Mouse (Mus musculus) forebrain, embryonic 15.5 days (tissue): Measurements from ENCODE around the gene Idh3b. TPM values are rescaled to one million over a fixed set of nuclear protein-coding genes. Genes with fewer than 3 reads are reported as not detected.
A peak's percentile ranks its signal among the peaks of the same experiment; 100 is the strongest.

Source experiments
- ATAC-seq: fragments of 200-750 bp; cut with Nextera tagmentation; replicated peaks from 2 replicates; pipeline ENCODE4 v1.8.0; 2017; ENCODE audit warnings: mild to moderate bottlenecking, moderate TSS enrichment, moderate library complexity
- H3K27ac ChIP-seq: fragments of 300-500 bp; sonication (generic); replicated peaks from 2 replicates; pipeline ENCODE4 v1.5.1; 2015; ENCODE audit warnings: mild to moderate bottlenecking, inconsistent platforms
- H3K27me3 ChIP-seq: fragments of 300-500 bp; sonication (generic); 2 replicates; pipeline ENCODE4 v1.6.1; 2015; ENCODE audit warnings: inconsistent platforms
- H3K36me3 ChIP-seq: fragments of 300-500 bp; sonication (generic); 2 replicates; pipeline ENCODE4 v1.6.1; 2015; ENCODE audit warnings: mild to moderate bottlenecking, inconsistent platforms
- H3K4me1 ChIP-seq: fragments of 300-500 bp; sonication (generic); 2 replicates; pipeline ENCODE4 v1.6.1; 2015; ENCODE audit warnings: inconsistent platforms
- H3K4me2 ChIP-seq: fragments of 300-500 bp; sonication (generic); replicated peaks from 2 replicates; pipeline ENCODE4 v1.6.1; 2015; ENCODE audit warnings: mild to moderate bottlenecking, inconsistent platforms
- H3K4me3 ChIP-seq: fragments of 300-500 bp; sonication (generic); 2 replicates; pipeline ENCODE4 v1.5.1; 2015; ENCODE audit warnings: mild to moderate bottlenecking, inconsistent platforms
- H3K9ac ChIP-seq: fragments of 300-500 bp; sonication (generic); replicated peaks from 2 replicates; pipeline ENCODE4 v1.6.1; 2015; ENCODE audit warnings: mild to moderate bottlenecking, inconsistent platforms
- H3K9me3 ChIP-seq: fragments of 300-500 bp; sonication (generic); 2 replicates; pipeline ENCODE4 v1.6.1; 2016; ENCODE audit warnings: inconsistent platforms
- WGBS: fragments of 180-500 bp; shearing (Covaris S2); methylation state at CpG from one replicate; pipeline ENCODE4 v1.1.7; 2015; ENCODE audit warnings: mixed read lengths; 5-methylcytosine and 5-hydroxymethylcytosine counted together
- polyA plus RNA-seq: library from polyadenylated mRNA; unstranded; fragments of >200 nt; fragmentation: Nextera tagmentation; extraction: Ambion mirVana; gene quantifications from 2 replicates; pipeline ENCODE4 v1.2.1, GENCODE M21; 2015

Idh3b gene
- polyA plus RNA-seq, 1 experiment from 2014 or later: 165 TPM

DNA sequence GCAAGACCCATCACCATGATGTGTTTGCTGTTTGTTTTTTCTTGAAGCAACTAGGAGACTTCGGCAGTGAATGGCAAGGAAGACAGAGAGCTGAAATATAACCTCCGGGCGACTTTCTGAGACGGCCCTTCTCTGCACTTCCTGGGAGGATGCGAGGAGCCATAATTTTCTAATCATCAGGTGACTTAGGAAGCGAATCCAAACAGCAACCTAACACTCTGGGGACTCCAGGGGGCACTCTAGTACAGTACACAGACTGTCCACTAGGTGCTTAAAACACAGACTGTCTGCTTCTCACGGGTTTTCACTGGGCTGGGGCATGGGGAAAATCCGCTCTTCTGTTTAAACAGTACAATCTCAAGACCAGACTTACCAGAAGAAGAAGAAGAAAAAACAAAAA is 7.1 kb upstream of the Idh3b start:
- Histone ChIP-seq H3K9ac (no peak overlapping the region), H3K9me3 (no peaks in the 10 kb centered on the region), H3K36me3 (no peaks in the 10 kb centered on the region), H3K4me3 (no peak overlapping the region), H3K27me3 (no peaks in the 10 kb centered on the region), H3K4me2 (0 out of 2 replicates have a peak overlapping the region, but pooled peaks have one; percentile 10), H3K27ac (no peak overlapping the region), H3K4me1 (peaks cover 25% of the 10 kb centered on the region)
- whole genome bisulfite sequencing: 15% methylated on average over 8 of the region's 8 CpGs
- 0 out of 2 replicates have a peak, but pooled peaks have one; percentile 27 for ATAC-seq

DNA sequence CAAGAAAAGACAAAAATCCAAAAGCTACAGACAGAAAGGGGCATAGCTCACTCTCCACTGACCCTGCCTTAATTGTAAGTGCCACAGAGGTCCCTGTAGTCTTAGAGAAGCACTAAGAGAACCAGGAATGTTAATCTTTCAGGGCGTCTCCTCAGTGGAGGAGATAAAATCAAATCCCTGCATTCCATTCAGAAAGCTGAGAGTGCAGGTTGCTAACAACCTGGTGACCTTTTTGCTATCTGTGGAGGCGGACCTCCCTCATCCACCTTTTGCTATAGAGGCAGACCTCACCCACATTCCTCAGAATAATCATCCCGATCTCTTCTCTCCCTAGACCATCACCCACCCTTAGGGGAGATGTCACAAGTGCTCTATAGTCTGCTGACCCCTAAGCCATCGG is 4.7 kb upstream of the Idh3b start:
- Histone ChIP-seq H3K27me3 (no peaks in the 10 kb centered on the region), H3K36me3 (no peaks in the 10 kb centered on the region), H3K27ac (no peak overlapping the region), H3K9me3 (no peaks in the 10 kb centered on the region), H3K9ac (no peak overlapping the region), H3K4me1 (peaks cover 17% of the 10 kb centered on the region), H3K4me3 (no peak overlapping the region), H3K4me2 (no peak overlapping the region)
- no peak for ATAC-seq
- 63% methylated on average over 4 of the region's 4 CpGs for WGBS

DNA sequence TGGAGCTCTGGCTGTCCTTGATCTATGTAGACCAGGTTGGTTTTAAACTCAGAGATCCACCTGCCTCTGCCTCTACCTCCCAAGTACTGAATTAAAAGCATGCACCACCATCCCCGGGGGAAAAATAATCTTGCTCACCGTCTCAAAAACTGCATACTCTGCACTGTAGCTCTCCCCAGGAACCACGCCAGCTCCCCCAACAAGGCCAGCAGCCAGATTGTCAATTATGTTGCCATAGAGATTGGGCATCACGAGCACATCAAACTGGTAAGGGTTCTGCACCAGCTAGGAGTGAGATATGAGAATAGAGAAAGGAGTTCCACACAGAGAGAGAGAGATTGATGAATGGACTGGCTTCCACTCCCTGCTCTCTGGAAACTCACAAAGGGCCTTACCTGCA is 3.5 kb downstream of the Idh3b start:
- no peaks in the 10 kb centered on the region for H3K27me3 ChIP-seq
- no peaks in the 10 kb centered on the region for H3K9me3 ChIP-seq
- ATAC-seq: no peak
- WGBS: 48% methylated on average over 4 of the region's 4 CpGs
- H3K36me3 ChIP-seq: peaks cover 56% of the 10 kb centered on the region
- H3K9ac ChIP-seq: no peak overlapping the region
- H3K4me2 ChIP-seq: no peak overlapping the region
- no peak overlapping the region for H3K4me3 ChIP-seq
- H3K27ac ChIP-seq: no peak overlapping the region
- peaks cover 31% of the 10 kb centered on the region for H3K4me1 ChIP-seq

DNA sequence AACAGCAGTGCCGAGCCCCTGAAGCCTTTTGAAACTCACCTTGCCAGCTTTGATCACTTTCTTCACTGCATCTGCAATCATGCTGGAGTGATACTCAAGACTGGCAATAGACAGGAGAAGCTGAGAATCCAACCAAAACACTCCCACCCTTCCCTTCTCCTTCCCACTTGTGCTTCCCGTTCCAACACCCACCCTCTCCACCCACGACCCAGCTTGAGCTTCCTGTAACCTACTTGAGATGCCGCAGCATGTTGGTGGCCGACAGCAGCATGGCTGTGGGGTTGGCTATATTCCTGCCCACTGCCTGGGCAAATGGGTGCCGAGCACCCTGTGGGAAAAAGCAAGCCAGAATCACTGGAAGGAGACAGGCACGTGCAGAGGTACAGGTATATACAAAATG is 4.1 kb downstream of the Idh3b start:
- peaks cover 61% of the 10 kb centered on the region for H3K36me3 ChIP-seq
- no peaks in the 10 kb centered on the region for H3K9me3 ChIP-seq
- no peak overlapping the region for H3K4me2 ChIP-seq
- H3K27ac ChIP-seq: no peak overlapping the region
- H3K9ac ChIP-seq: no peak overlapping the region
- no peak overlapping the region for H3K4me3 ChIP-seq
- H3K27me3 ChIP-seq: no peaks in the 10 kb centered on the region
- ATAC-seq: no peak
- peaks cover 37% of the 10 kb centered on the region for H3K4me1 ChIP-seq
- whole genome bisulfite sequencing: 60% methylated on average over 7 of the region's 7 CpGs

DNA sequence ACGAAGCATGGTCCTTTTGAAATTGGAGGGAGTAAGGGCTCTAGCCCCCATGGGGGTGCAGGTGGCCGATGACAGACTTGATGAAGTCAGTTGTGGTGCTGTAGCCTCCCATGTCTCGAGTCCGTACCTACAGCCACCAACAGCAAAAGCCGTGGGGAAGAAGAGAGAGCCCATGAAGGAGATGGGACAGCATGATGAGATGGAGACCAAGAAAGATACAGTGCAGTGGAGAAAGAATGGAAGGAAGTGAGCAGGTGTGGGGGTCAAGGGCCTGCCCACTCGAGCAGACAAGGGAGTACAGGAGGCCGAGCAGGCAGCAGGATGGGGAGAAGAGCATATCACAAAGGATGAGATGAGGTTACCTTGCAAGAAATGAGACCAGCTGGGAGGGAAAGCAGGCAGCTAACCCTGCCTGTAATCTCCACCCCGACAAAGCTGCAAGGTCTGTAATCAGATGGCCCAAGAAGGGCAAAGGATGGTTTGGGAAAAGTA is 4.7 kb downstream of the Idh3b start:
- WGBS: 39% methylated on average over 8 of the region's 8 CpGs
- ATAC-seq: no peak
- Histone ChIP-seq H3K4me2 (no peak overlapping the region), H3K36me3 (peaks cover 61% of the 10 kb centered on the region), H3K4me3 (no peak overlapping the region), H3K27ac (no peak overlapping the region), H3K4me1 (peaks cover 35% of the 10 kb centered on the region), H3K9me3 (no peaks in the 10 kb centered on the region), H3K27me3 (no peaks in the 10 kb centered on the region), H3K9ac (no peak overlapping the region)

DNA sequence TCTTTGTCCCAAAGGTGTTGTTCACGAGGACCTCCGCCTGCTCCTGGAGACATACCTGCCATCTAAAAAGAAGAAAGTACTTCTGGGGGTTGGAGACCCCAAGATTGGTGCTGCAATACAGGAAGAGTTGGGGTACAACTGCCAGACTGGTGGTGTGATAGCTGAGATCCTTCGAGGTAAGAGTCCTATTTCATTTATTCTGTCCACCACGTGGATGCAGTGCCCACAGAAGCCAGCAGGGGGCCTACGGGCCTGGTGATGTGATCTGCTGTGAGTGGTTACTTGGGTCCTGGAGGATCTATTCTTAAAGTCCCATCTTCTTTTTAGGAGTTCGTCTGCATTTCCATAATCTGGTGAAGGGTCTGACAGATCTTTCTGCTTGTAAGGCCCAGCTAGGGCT is 8.7 kb downstream of the Idh3b start:
- Histone ChIP-seq H3K4me2 (peak overlapping the region; percentile 62), H3K4me3 (peak overlapping the region; percentile 94), H3K27me3 (no peaks in the 10 kb centered on the region), H3K9ac (no peak overlapping the region), H3K4me1 (peaks cover 31% of the 10 kb centered on the region), H3K27ac (no peak overlapping the region), H3K9me3 (no peaks in the 10 kb centered on the region), H3K36me3 (peaks cover 50% of the 10 kb centered on the region)
- no peak for ATAC-seq
- 41% methylated on average over 6 of the region's 6 CpGs for WGBS

DNA sequence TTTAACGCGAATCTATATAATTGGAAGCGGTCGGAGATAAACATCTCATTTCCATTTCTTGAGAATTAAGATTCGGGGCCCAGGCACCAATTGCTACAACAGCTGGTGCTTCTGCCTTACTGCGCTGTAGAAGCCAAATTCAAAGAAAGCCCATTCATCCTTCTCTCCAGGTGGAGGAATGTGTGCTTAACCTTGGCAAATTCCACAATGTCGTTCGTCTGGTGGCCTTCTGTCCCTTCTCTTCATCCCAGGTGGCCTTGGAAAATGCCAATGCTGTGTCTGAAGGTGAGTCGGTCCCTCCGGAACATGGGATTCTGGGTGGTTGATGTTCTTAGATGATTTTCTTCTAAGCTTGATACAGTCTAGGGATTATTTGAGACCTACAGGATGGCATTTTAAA is 9.5 kb downstream of the Idh3b start:
- Histone ChIP-seq H3K27ac (peak overlapping the region; percentile 96), H3K27me3 (no peaks in the 10 kb centered on the region), H3K9me3 (no peaks in the 10 kb centered on the region), H3K36me3 (peaks cover 42% of the 10 kb centered on the region), H3K4me1 (peaks cover 31% of the 10 kb centered on the region), H3K4me3 (peak overlapping the region; percentile 94), H3K9ac (peak overlapping the region; percentile 94), H3K4me2 (peak overlapping the region; percentile 62)
- under 1% methylated on average over 10 of the region's 10 CpGs for whole genome bisulfite sequencing
- ATAC-seq: no peak

DNA sequence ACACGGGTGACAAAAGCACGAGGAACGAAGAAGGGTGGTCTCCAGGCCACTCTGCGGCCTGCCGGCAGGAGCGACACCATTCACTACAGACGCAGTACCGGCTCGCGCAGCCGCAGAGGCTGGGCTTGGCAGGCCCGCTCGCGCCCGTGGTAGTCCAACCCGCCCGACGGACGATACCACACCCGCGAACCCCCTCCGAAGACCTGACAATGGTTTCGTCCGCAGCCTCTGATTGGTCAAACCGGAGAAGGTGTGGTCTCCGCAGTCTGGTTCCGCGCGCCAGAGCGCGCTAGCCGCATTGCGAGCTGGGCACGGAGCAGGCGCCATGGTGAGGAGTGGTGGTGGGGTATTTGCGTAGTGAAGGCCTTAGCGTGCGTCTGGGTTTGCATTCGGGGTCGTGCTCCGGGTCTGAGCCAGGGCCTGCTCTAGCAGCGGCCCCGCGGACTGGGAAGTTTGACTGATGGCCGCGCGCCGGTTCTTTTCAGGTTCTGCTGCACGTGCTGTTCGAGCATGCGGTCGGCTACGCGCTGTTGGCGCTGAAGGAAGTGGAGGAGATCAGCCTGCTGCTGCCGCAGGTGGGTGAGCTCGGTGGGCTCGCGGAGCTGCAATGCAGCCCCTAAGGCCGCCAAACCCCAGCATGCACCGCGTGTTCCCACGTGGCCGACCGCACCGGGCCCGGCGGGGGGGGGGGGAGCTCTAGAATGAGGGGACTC is 10.0 kb downstream of the Idh3b start, which contains the start of gene Nop56:
Gene Nop56 (plus strand): TSS at position 282 of the 713 bp plus-strand sequence.
- peak; percentile 98 for ATAC-seq
- no peaks in the 10 kb centered on the region for H3K9me3 ChIP-seq
- H3K4me3 ChIP-seq: peak within 1 kb of the TSS; percentile 94
- peak within 1 kb of the TSS; percentile 62 for H3K4me2 ChIP-seq
- H3K9ac ChIP-seq: peak within 1 kb of the TSS; percentile 94
- H3K36me3 ChIP-seq: peaks cover 36% of the 10 kb centered on the region
- peak within 1 kb of the TSS; percentile 96 for H3K27ac ChIP-seq
- no peaks in the 10 kb centered on the region for H3K27me3 ChIP-seq
- WGBS: under 1% methylated on average over 68 of the region's 68 CpGs
- peaks cover 31% of the 10 kb centered on the region for H3K4me1 ChIP-seq

DNA sequence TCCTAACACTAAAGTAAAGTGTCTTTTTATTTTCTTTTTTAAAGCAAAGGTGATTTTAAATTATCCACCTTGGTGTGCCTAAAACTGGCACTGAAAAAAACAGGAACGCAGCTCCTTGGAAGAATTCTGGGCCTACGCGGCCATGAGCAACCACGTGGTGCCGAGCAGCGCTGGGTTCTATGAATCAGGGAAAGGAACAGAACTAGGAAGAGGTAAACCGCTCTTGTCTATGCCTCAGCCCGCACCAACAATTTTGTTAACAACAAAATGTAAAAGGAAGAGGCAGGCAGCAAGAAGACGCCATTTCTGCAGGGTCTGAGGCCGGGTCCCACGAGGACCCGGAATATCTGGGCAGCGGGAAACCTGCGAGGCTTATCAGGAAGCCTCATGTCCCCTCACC is 10.6 kb downstream of the Idh3b start:
- Histone ChIP-seq H3K4me2 (peak overlapping the region; percentile 62), H3K9ac (peak overlapping the region; percentile 77), H3K36me3 (peaks cover 34% of the 10 kb centered on the region), H3K4me3 (peak overlapping the region; percentile 94), H3K4me1 (peaks cover 31% of the 10 kb centered on the region), H3K27me3 (no peaks in the 10 kb centered on the region), H3K9me3 (no peaks in the 10 kb centered on the region), H3K27ac (peak overlapping the region; percentile 88)
- WGBS: under 1% methylated on average over 14 of the region's 14 CpGs
- ATAC-seq: no peak

DNA sequence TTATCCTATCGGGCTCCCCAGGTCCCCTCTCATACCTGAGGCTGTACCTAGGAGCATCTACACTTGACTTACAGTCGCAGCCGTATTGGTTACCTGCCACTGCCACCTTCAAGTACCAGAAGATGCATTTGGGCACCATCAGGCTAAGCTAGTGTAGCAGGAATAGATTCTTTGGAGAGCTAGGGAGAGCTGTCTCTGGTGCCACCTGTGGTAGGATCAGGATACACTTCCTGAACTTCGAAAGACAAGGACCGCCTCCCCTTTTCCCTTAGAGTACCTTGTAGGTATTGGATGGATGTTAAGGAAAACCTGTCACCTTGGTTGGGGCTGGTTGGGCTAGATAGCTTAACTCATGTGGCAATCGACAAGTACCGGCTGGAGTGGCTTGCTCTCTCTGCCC is 16.3 kb downstream of the Idh3b start:
- H3K36me3 ChIP-seq: no peaks in the 10 kb centered on the region
- no peaks in the 10 kb centered on the region for H3K9me3 ChIP-seq
- no peak overlapping the region for H3K4me3 ChIP-seq
- H3K4me1 ChIP-seq: peaks cover under 1% of the 10 kb centered on the region; the same call in 1 of the 2 replicates
- WGBS: 73% methylated on average over 7 of the region's 7 CpGs
- H3K27ac ChIP-seq: no peak overlapping the region
- no peaks in the 10 kb centered on the region for H3K27me3 ChIP-seq
- no peak overlapping the region for H3K4me2 ChIP-seq
- ATAC-seq: no peak
- H3K9ac ChIP-seq: no peak overlapping the region

DNA sequence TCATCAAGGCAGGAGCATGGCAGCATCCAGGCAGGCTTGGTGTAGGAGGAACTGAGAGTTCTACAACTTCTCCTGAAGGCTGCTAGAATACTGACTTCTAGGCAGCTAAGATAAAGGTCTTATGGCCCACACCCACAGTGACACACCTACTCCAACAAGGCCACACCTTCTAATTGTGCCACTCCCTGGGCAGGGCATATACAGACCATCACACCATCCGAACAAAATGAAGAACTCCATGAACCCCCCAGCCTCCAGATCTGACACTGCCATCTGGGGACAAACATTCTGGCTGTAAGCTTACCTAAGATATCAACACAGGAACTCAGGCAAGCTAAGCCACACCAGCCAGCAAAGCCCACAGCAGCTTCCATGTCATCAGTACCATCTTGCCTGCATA is 18.8 kb downstream of the Idh3b start:
- H3K36me3 ChIP-seq: no peaks in the 10 kb centered on the region
- no peaks in the 10 kb centered on the region for H3K9me3 ChIP-seq
- no peak overlapping the region for H3K4me3 ChIP-seq
- ATAC-seq: no peak
- no peak overlapping the region for H3K27ac ChIP-seq
- WGBS: 91% methylated on average over 1 of the region's 1 CpGs
- H3K9ac ChIP-seq: no peak overlapping the region
- H3K4me1 ChIP-seq: no peaks in the 10 kb centered on the region
- no peaks in the 10 kb centered on the region for H3K27me3 ChIP-seq
- no peak overlapping the region for H3K4me2 ChIP-seq

DNA sequence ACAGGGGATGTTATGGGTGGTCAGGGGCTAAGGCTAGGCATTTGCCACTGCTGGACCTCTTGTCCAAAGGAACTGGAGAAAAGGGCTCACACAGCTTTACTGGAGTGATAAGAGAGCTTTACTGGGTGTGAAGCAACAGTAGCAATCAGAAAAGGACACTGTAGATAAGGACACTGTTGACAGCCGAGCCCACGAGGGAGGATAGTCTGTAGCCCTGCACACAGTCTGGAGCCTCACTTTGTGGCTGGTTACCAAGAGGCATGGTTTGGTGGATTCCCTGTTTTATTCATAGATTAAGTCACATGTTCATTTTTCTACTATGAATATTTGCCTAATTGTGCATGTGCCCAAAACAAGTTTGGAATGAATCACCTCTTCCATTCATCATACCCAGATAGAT is 21.9 kb downstream of the Idh3b start:
- no peak for ATAC-seq
- WGBS: 83% methylated on average over 2 of the region's 2 CpGs
- no peaks in the 10 kb centered on the region for H3K36me3 ChIP-seq
- H3K27me3 ChIP-seq: no peaks in the 10 kb centered on the region
- H3K9ac ChIP-seq: no peak overlapping the region
- H3K4me1 ChIP-seq: no peaks in the 10 kb centered on the region
- no peaks in the 10 kb centered on the region for H3K9me3 ChIP-seq
- no peak overlapping the region for H3K27ac ChIP-seq
- H3K4me2 ChIP-seq: no peak overlapping the region
- H3K4me3 ChIP-seq: no peak overlapping the region

DNA sequence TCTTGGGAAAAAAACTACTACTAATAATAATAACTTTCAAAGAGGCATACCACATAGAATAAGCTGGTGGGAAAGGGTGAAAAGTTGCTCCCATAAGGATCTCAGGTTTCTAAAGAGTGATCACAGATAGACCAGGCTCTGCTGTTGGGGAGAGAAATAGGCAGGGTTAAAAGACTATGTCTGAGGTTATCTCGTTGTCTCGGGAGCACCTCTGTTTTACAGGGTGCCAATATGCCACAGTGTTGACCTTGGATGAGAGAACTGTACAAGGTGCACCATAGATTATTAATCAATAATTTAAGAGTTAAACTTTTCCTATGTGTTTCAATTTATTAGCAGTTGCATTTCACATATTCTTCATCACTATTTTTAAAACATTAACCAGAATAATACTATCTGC is 22.4 kb downstream of the Idh3b start:
- ATAC-seq: no peak
- Histone ChIP-seq H3K9ac (no peak overlapping the region), H3K36me3 (no peaks in the 10 kb centered on the region), H3K9me3 (no peaks in the 10 kb centered on the region), H3K4me1 (no peaks in the 10 kb centered on the region), H3K27me3 (no peaks in the 10 kb centered on the region), H3K4me2 (no peak overlapping the region), H3K4me3 (no peak overlapping the region), H3K27ac (no peak overlapping the region)
- 90% methylated on average over 2 of the region's 2 CpGs for WGBS
